Mouse (Mus musculus): ENCODE data around the gene Olfr1337.
"Not testable (repeated sequence)": the region's sequence is repeated elsewhere in the genome, so short reads cannot be mapped to it uniquely, and the experiment has no call there.

Olfr1337 gene

GRCm38 (mm10) chr4:118782486-118782885 is at the start of gene Olfr1337:
Olfr1337 (minus strand) TSS chr4:118782586.
- no peak for DNase-seq (ENCODE audit: low read depth, low spot score)

GRCm38 (mm10) chr4:118818921-118819320 is 36.5 kb upstream of the Olfr1337 start:
- no peak for DNase-seq (ENCODE audit: low read depth, low spot score)

GRCm38 (mm10) chr4:118809844-118810243 is 27.5 kb upstream of the Olfr1337 start, which contains the start of gene Olfr1335:
Olfr1335 (minus strand) TSS chr4:118809944.
- DNase-seq (ENCODE audit: low read depth, low spot score) = no peak

- DNase-seq (ENCODE audit: low read depth, low spot score) = not testable (repeated sequence)
Observed at GRCm38 (mm10) chr4:118792796-118793195, 10.4 kb upstream of the Olfr1337 start.

GRCm38 (mm10) chr4:118758637-118759036 is 23.7 kb downstream of the Olfr1337 start, which contains the start of gene Olfr1338:
Olfr1338 (minus strand) TSS chr4:118758737.
- DNase-seq (ENCODE audit: low read depth, low spot score) = no peak

- DNase-seq (ENCODE audit: low read depth, low spot score) = no peak
Observed at GRCm38 (mm10) chr4:118741881-118742280, 40.5 kb downstream of the Olfr1337 start.

- no peak for DNase-seq (ENCODE audit: low read depth, low spot score)
Observed at GRCm38 (mm10) chr4:118740988-118741698, 41.2 kb downstream of the Olfr1337 start.

GRCm38 (mm10) chr4:118739574-118739973 is 42.8 kb downstream of the Olfr1337 start:
- no peak for DNase-seq (ENCODE audit: low read depth, low spot score)

- DNase-seq (ENCODE audit: low read depth, low spot score) = no peak
Observed at GRCm38 (mm10) chr4:118731875-118732274, 50.5 kb downstream of the Olfr1337 start, which contains the start of gene Olfr1339. Olfr1339 (plus strand) TSS chr4:118732175.
